Mouse (Mus musculus) megakaryocyte, embryonic 14.5 days (primary cell): Measurements from ENCODE around the gene Nxph4.

Source experiments
- FLI1 ChIP-seq: IDR thresholded peaks from 2 replicates; pipeline ENCODE4 v1.6.1; 2012; ENCODE audit warnings: low read length, inconsistent platforms, mixed read lengths
- GATA1 ChIP-seq: IDR thresholded peaks from 3 replicates; pipeline ENCODE4 v1.6.1; 2012; ENCODE audit warnings: mixed read lengths, low read length, inconsistent platforms, borderline replicate concordance

GRCm38 (mm10) chr10:127496156-127496555, 38.2 kb downstream of the Nxph4 start:
- TF ChIP-seq GATA1 (no peak), FLI1 (no peak)
